Mouse (Mus musculus): ENCODE measurements around the gene Diras2. TPM values are rescaled to one million over a fixed set of nuclear protein-coding genes. Genes with fewer than 3 reads are reported as not detected.
A peak's percentile ranks its signal among the peaks of the same experiment; 100 is the strongest.

Diras2 gene
- polyA plus RNA-seq, 1 experiment from 2014 or later = 0.71 TPM

- H3K27me3 ChIP-seq = peaks cover 21% of the 10 kb centered on the region
- H3K4me3 ChIP-seq (replicated peaks) = peak overlapping the region; percentile 52
- H3K4me1 ChIP-seq = peaks cover 8% of the 10 kb centered on the region; the same call in 1 of the 2 replicates
- no peaks in the 10 kb centered on the region for H3K9me3 ChIP-seq (replicated peaks)
- 2% methylated on average over 50 of the region's 50 CpGs for WGBS
- ATAC-seq (ENCODE audit: insufficient number of reproducible peaks, low FRiP score, low TSS enrichment, low read depth) = peak; percentile 90
- H3K9ac ChIP-seq = peak overlapping the region; percentile 13
- peak overlapping the region; percentile 97 for H3K4me2 ChIP-seq (replicated peaks)
- no peak overlapping the region for H3K27ac ChIP-seq (replicated peaks)
- H3K36me3 ChIP-seq = no peaks in the 10 kb centered on the region
These were observed 802 bp downstream of the Diras2 start for GRCm38 (mm10) chr13:52530008-52530945.

DNA sequence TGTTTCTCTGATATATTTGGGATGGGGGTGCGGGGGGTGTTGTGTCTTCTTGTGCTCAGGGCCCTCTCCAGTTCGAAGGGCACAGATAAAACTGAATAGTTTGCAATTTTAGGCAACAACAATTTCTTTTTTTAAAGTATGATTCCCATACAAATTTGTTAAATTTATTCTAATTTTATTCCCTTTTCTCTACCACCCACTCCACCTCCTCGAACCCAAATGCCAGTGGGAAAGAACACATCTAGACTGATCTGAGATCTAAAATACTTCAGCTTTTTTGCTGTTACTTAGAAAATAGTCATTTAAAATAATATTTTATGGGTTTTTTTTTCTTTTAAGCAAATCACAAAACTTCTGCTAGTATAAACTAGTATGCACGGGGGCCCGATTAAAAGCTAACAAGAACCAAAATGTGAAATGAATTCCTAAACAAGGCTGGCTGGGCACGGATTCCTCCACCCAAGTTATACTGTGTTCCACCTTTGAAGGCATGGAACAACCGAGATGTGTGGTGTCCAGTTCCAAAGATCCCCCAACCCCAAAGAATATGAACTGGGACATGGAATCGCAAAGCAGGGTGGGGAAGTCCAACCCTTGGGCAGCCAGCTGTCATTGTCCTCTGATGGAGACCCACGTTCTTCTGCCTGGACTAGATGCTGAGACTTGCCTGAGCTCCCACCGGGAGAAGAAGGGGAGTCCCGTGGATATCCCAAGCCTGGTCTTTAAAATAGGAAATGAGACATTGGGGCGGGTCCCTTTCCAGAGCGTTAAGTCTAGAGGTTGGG is 1.7 kb downstream of the Diras2 start:
- no peak for ATAC-seq (ENCODE audit: insufficient number of reproducible peaks, low FRiP score, low TSS enrichment, low read depth)
- Histone ChIP-seq H3K9me3 (replicated peaks) (no peaks in the 10 kb centered on the region), H3K4me3 (replicated peaks) (peak overlapping the region; percentile 52), H3K4me2 (replicated peaks) (peak overlapping the region; percentile 97; the same call in 1 of the 2 replicates), H3K27ac (replicated peaks) (no peak overlapping the region), H3K9ac (no peak overlapping the region), H3K36me3 (no peaks in the 10 kb centered on the region), H3K4me1 (peaks cover 8% of the 10 kb centered on the region; the same call in 1 of the 2 replicates), H3K27me3 (peaks cover 21% of the 10 kb centered on the region)
- WGBS = 56% methylated on average over 13 of the region's 13 CpGs

DNA sequence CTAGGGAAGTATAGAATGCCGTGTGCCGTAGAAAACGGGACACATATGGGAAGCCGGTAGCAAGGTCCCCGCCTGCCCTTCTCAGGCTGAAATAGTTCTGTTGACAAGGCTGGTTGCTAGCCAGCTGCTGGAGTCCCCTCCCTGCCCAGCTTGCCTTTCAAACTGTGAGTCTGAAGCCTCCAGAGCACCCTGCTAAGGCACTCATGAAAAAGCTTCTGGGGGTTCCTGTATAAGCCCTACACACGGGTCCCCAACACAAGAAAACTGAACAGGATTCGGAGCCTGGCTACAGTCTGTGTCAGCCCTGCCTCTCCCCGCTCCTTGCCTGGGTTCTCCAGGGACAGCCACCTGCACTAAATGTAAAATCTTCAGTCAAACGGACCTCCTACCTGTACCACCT is 2.3 kb downstream of the Diras2 start:
- H3K9me3 ChIP-seq (replicated peaks) = no peaks in the 10 kb centered on the region
- H3K9ac ChIP-seq = no peak overlapping the region
- H3K27me3 ChIP-seq = peaks cover 21% of the 10 kb centered on the region
- H3K36me3 ChIP-seq = no peaks in the 10 kb centered on the region
- 44% methylated on average over 9 of the region's 9 CpGs for WGBS
- H3K4me3 ChIP-seq (replicated peaks) = no peak overlapping the region
- no peak overlapping the region for H3K27ac ChIP-seq (replicated peaks)
- H3K4me1 ChIP-seq = peaks cover 8% of the 10 kb centered on the region; the same call in 1 of the 2 replicates
- ATAC-seq (ENCODE audit: insufficient number of reproducible peaks, low FRiP score, low TSS enrichment, low read depth) = no peak
- no peak overlapping the region for H3K4me2 ChIP-seq (replicated peaks)

GRCm38 (mm10) chr13:52528281-52528680 is 2.8 kb downstream of the Diras2 start:
- WGBS = 72% methylated on average over 8 of the region's 8 CpGs
- ATAC-seq (ENCODE audit: insufficient number of reproducible peaks, low FRiP score, low TSS enrichment, low read depth) = no peak
- peaks cover 21% of the 10 kb centered on the region for H3K27me3 ChIP-seq
- no peaks in the 10 kb centered on the region for H3K9me3 ChIP-seq (replicated peaks)
- H3K9ac ChIP-seq = no peak overlapping the region
- no peak overlapping the region for H3K4me2 ChIP-seq (replicated peaks)
- no peak overlapping the region for H3K4me3 ChIP-seq (replicated peaks)
- no peaks in the 10 kb centered on the region for H3K36me3 ChIP-seq
- H3K27ac ChIP-seq (replicated peaks) = no peak overlapping the region
- H3K4me1 ChIP-seq = peaks cover 8% of the 10 kb centered on the region; the same call in 1 of the 2 replicates

DNA sequence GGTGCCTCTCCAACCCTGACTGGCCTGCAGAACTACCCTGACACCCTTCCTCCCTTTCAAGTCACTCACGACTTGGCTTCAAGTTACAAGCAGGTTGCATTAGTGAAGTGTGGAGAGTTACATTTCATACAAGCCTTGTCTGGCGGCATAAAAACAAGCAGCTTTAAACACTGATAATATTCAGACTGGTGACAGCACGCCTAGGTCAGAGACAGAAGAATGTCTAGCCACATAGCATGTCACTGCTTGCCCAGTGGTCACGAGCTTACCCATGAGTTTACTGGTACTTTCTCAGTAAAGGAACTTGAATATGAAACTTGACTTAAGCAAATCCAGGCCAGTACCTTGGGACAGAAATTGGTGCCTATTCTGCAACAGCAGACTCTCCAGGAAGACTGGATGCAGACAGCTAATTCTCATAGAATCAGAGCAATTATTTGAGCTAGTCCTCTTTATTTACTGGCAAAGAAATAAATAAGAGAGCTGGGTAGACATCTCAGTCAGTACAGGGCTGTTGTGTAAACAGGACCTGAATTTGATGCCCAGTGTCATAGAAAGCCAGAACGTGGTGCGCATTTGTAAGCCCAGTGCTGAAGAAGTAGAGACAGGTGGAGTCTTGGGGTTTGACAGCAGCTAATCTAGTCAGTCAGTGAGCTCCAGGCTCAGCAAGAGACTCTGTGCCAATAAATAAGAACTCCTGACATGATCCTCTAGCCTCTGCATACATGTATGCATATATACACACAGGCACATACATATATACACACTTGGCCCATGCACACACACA is 4.6 kb downstream of the Diras2 start:
- Histone ChIP-seq H3K27me3 (peaks cover 21% of the 10 kb centered on the region), H3K4me1 (peaks cover 8% of the 10 kb centered on the region; the same call in 1 of the 2 replicates), H3K4me3 (replicated peaks) (no peak overlapping the region), H3K9me3 (replicated peaks) (no peaks in the 10 kb centered on the region), H3K36me3 (no peaks in the 10 kb centered on the region), H3K9ac (no peak overlapping the region), H3K27ac (replicated peaks) (no peak overlapping the region), H3K4me2 (replicated peaks) (no peak overlapping the region)
- ATAC-seq (ENCODE audit: insufficient number of reproducible peaks, low FRiP score, low TSS enrichment, low read depth) = no peak
- WGBS = 57% methylated on average over 6 of the region's 6 CpGs

- Histone ChIP-seq H3K9ac (no peak overlapping the region), H3K4me1 (no peaks in the 10 kb centered on the region), H3K27ac (replicated peaks) (no peak overlapping the region), H3K36me3 (no peaks in the 10 kb centered on the region), H3K27me3 (peaks cover 9% of the 10 kb centered on the region), H3K4me2 (replicated peaks) (no peak overlapping the region), H3K4me3 (replicated peaks) (no peak overlapping the region), H3K9me3 (replicated peaks) (no peaks in the 10 kb centered on the region)
- 79% methylated on average over 11 of the region's 11 CpGs for WGBS
- ATAC-seq (ENCODE audit: insufficient number of reproducible peaks, low FRiP score, low TSS enrichment, low read depth) = no peak
These were observed 6.8 kb downstream of the Diras2 start for GRCm38 (mm10) chr13:52524313-52524712.

DNA sequence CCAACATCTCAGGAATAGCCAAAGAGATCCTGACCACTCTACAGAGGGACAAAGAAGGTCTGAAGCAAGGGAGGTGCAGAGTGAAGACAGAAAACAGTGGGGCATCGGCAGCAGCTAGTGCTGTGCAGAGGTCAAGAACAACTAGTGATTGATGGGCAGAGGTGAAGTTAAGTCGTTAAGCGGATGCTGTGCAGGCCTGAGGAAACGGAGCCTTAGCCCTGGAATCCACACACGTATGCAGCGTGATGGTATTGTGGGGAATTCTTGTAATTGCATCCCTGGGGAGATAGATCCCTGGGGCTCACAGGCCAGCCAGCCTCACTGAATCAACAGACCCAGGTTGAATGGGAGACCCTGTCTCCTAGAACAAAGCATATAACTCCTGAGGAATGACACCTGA is 9.9 kb downstream of the Diras2 start:
- Histone ChIP-seq H3K9me3 (replicated peaks) (no peaks in the 10 kb centered on the region), H3K36me3 (no peaks in the 10 kb centered on the region), H3K27ac (replicated peaks) (no peak overlapping the region), H3K4me1 (no peaks in the 10 kb centered on the region), H3K27me3 (no peaks in the 10 kb centered on the region), H3K4me3 (replicated peaks) (no peak overlapping the region), H3K9ac (no peak overlapping the region), H3K4me2 (replicated peaks) (no peak overlapping the region)
- 49% methylated on average over 6 of the region's 6 CpGs for WGBS
- ATAC-seq (ENCODE audit: insufficient number of reproducible peaks, low FRiP score, low TSS enrichment, low read depth) = no peak

DNA sequence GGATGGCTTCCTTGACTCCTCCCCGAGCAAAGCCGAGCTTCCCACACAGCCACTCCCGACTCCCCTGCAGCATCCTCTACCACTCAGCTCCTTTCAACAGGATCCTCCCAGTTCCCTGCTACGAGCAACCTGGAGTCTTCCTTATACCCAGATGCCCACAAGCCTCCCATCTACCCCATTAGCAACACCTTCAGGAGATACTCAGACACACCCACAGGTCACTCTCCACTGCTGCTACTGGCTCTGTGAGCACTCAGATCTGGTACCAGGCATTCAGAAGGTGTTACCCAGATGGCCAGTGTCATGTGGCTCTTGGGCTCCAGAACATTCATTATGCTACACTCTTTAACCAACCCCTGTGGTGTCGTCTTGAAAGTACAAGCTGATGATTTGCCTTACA is 11.7 kb downstream of the Diras2 start:
- Histone ChIP-seq H3K4me3 (replicated peaks) (no peak overlapping the region), H3K9me3 (replicated peaks) (no peaks in the 10 kb centered on the region), H3K4me2 (replicated peaks) (no peak overlapping the region), H3K36me3 (no peaks in the 10 kb centered on the region), H3K27me3 (no peaks in the 10 kb centered on the region), H3K9ac (no peak overlapping the region), H3K4me1 (no peaks in the 10 kb centered on the region), H3K27ac (replicated peaks) (no peak overlapping the region)
- no peak for ATAC-seq (ENCODE audit: insufficient number of reproducible peaks, low FRiP score, low TSS enrichment, low read depth)
- WGBS = 83% methylated on average over 5 of the region's 5 CpGs

GRCm38 (mm10) chr13:52518377-52518776 is 12.7 kb downstream of the Diras2 start:
- 87% methylated on average over 4 of the region's 4 CpGs for WGBS
- Histone ChIP-seq H3K9me3 (replicated peaks) (no peaks in the 10 kb centered on the region), H3K27me3 (no peaks in the 10 kb centered on the region), H3K9ac (no peak overlapping the region), H3K36me3 (no peaks in the 10 kb centered on the region), H3K27ac (replicated peaks) (no peak overlapping the region), H3K4me2 (replicated peaks) (no peak overlapping the region), H3K4me3 (replicated peaks) (no peak overlapping the region), H3K4me1 (no peaks in the 10 kb centered on the region)
- no peak for ATAC-seq (ENCODE audit: insufficient number of reproducible peaks, low FRiP score, low TSS enrichment, low read depth)

GRCm38 (mm10) chr13:52517021-52517420 is 14.1 kb downstream of the Diras2 start:
- ATAC-seq (ENCODE audit: insufficient number of reproducible peaks, low FRiP score, low TSS enrichment, low read depth) = no peak
- Histone ChIP-seq H3K4me2 (replicated peaks) (no peak overlapping the region), H3K27ac (replicated peaks) (no peak overlapping the region)

GRCm38 (mm10) chr13:52516561-52516960 is 14.5 kb downstream of the Diras2 start:
- H3K9ac ChIP-seq = no peak overlapping the region
- no peaks in the 10 kb centered on the region for H3K9me3 ChIP-seq (replicated peaks)
- no peak for ATAC-seq (ENCODE audit: insufficient number of reproducible peaks, low FRiP score, low TSS enrichment, low read depth)
- no peaks in the 10 kb centered on the region for H3K27me3 ChIP-seq
- no peak overlapping the region for H3K4me3 ChIP-seq (replicated peaks)
- no peak overlapping the region for H3K4me2 ChIP-seq (replicated peaks)
- no peaks in the 10 kb centered on the region for H3K36me3 ChIP-seq
- H3K4me1 ChIP-seq = no peaks in the 10 kb centered on the region
- WGBS = 84% methylated on average over 4 of the region's 4 CpGs
- no peak overlapping the region for H3K27ac ChIP-seq (replicated peaks)

More at GRCm38 (mm10) chr13:52517021-52517420, 14.1 kb downstream of the Diras2 start:
- no peaks in the 10 kb centered on the region for H3K4me1 ChIP-seq
- no peaks in the 10 kb centered on the region for H3K27me3 ChIP-seq
- H3K4me3 ChIP-seq (replicated peaks) = no peak overlapping the region
- H3K9me3 ChIP-seq (replicated peaks) = no peaks in the 10 kb centered on the region
- 77% methylated on average over 5 of the region's 5 CpGs for WGBS
- H3K9ac ChIP-seq = no peak overlapping the region
- no peaks in the 10 kb centered on the region for H3K36me3 ChIP-seq
